Mouse (Mus musculus) splenic B cell, adult 2 months (primary cell): ENCODE results near the gene Rasgrp4.

ENCODE experiments used
- DNase-seq: peaks from one replicate; pipeline ENCODE4 v3.0.0-alpha.2; 2011; ENCODE audit warnings: low read depth, low spot score
- H3K27me3 ChIP-seq: 2 replicates; pipeline ENCODE4 v1.6.1; 2012; ENCODE audit warnings: mild to moderate bottlenecking, low read length, moderate library complexity, mixed read lengths; ENCODE audit not compliant: control insufficient read depth, poor library complexity, insufficient read depth, severe bottlenecking
- H3K36me3 ChIP-seq: 2 replicates; pipeline ENCODE4 v1.6.1; 2012; ENCODE audit warnings: mild to moderate bottlenecking, low read length, moderate library complexity, mixed read lengths; ENCODE audit not compliant: control insufficient read depth, poor library complexity, insufficient read depth, severe bottlenecking

Gene Rasgrp4

GRCm38 (mm10) chr7:29162750-29163525, 28.3 kb downstream of the Rasgrp4 start:
- Histone ChIP-seq H3K27me3 (no peaks in the 10 kb centered on the region; the same call in 1 of the 2 replicates), H3K36me3 (no peaks in the 10 kb centered on the region)
- DNase-seq = peak; percentile 67

- no peaks in the 10 kb centered on the region for H3K36me3 ChIP-seq
- H3K27me3 ChIP-seq = no peaks in the 10 kb centered on the region; the same call in none of the 2 replicates
- DNase-seq = no peak
Measured at GRCm38 (mm10) chr7:29167656-29168055, 33.0 kb downstream of the Rasgrp4 start.

- no peaks in the 10 kb centered on the region; the same call in 1 of the 2 replicates for H3K36me3 ChIP-seq
- DNase-seq = no peak
- no peaks in the 10 kb centered on the region; the same call in none of the 2 replicates for H3K27me3 ChIP-seq
Measured at GRCm38 (mm10) chr7:29168121-29168695, 33.6 kb downstream of the Rasgrp4 start.

- no peaks in the 10 kb centered on the region; the same call in 1 of the 2 replicates for H3K36me3 ChIP-seq
- DNase-seq = no peak
- H3K27me3 ChIP-seq = no peaks in the 10 kb centered on the region; the same call in 1 of the 2 replicates
Measured at GRCm38 (mm10) chr7:29168791-29169230, 34.2 kb downstream of the Rasgrp4 start.

GRCm38 (mm10) chr7:29169231-29170065, 34.8 kb downstream of the Rasgrp4 start:
- Histone ChIP-seq H3K27me3 (no peaks in the 10 kb centered on the region; the same call in 1 of the 2 replicates), H3K36me3 (peaks cover 2% of the 10 kb centered on the region; the same call in 1 of the 2 replicates)
- DNase-seq = peak; percentile 38

GRCm38 (mm10) chr7:29170066-29170754, 35.6 kb downstream of the Rasgrp4 start, which contains the start of the genes Ggn and Spred3:
Gene Ggn, plus strand, starts transcription at chr7:29170210.
Gene Spred3, minus strand, starts transcription at chr7:29170411.
- Histone ChIP-seq H3K27me3 (no peaks in the 10 kb centered on the region; the same call in 1 of the 2 replicates), H3K36me3 (peaks cover 5% of the 10 kb centered on the region; the same call in 1 of the 2 replicates)
- DNase-seq = peak; percentile 64

GRCm38 (mm10) chr7:29170755-29171561, 36.3 kb downstream of the Rasgrp4 start:
- peaks cover 5% of the 10 kb centered on the region; the same call in 1 of the 2 replicates for H3K36me3 ChIP-seq
- no peaks in the 10 kb centered on the region; the same call in 1 of the 2 replicates for H3K27me3 ChIP-seq
- DNase-seq = peak; percentile 63

GRCm38 (mm10) chr7:29171562-29172097, 37.0 kb downstream of the Rasgrp4 start:
- H3K36me3 ChIP-seq = peaks cover 5% of the 10 kb centered on the region; the same call in 1 of the 2 replicates
- H3K27me3 ChIP-seq = no peaks in the 10 kb centered on the region; the same call in 1 of the 2 replicates
- DNase-seq = peak; percentile 17

- Histone ChIP-seq H3K36me3 (peaks cover 5% of the 10 kb centered on the region; the same call in 1 of the 2 replicates), H3K27me3 (no peaks in the 10 kb centered on the region; the same call in 1 of the 2 replicates)
- DNase-seq = no peak
Measured at GRCm38 (mm10) chr7:29172390-29173016, 37.9 kb downstream of the Rasgrp4 start.

GRCm38 (mm10) chr7:29178106-29178505, 43.5 kb downstream of the Rasgrp4 start:
- peak; percentile 46 for DNase-seq

GRCm38 (mm10) chr7:29179323-29179722, 44.7 kb downstream of the Rasgrp4 start:
- H3K36me3 ChIP-seq = peaks cover 4% of the 10 kb centered on the region; the same call in 1 of the 2 replicates
- no peaks in the 10 kb centered on the region for H3K27me3 ChIP-seq
- DNase-seq = peak; percentile 68

More at GRCm38 (mm10) chr7:29178106-29178505, 43.5 kb downstream of the Rasgrp4 start:
- no peaks in the 10 kb centered on the region for H3K27me3 ChIP-seq
- peaks cover 5% of the 10 kb centered on the region; the same call in 1 of the 2 replicates for H3K36me3 ChIP-seq

GRCm38 (mm10) chr7:29180077-29180853, 45.6 kb downstream of the Rasgrp4 start, which contains the start of gene Psmd8:
Gene Psmd8, minus strand, starts transcription at chr7:29180701.
- DNase-seq = peak; percentile 98
- Histone ChIP-seq H3K27me3 (no peaks in the 10 kb centered on the region), H3K36me3 (no peaks in the 10 kb centered on the region)
